Mouse (Mus musculus) A20 (cell line): ENCODE data around the gene Yod1.

Source experiments
- DNase-seq: peaks from one replicate; pipeline ENCODE4 v3.0.0-alpha.2; 2011; ENCODE audit warnings: low read depth, low spot score

Yod1 gene

GRCm38 (mm10) chr1:130717291-130717871, at the start of gene Yod1:
Gene Yod1 (plus strand): TSS chr1:130717327.
- DNase-seq = peak; percentile 95

GRCm38 (mm10) chr1:130678551-130678950, 38.6 kb upstream of the Yod1 start:
- DNase-seq = no peak

- no peak for DNase-seq
Observed at GRCm38 (mm10) chr1:130681075-130681474, 36.1 kb upstream of the Yod1 start.

- DNase-seq = no peak
Observed at GRCm38 (mm10) chr1:130681656-130682413, 35.3 kb upstream of the Yod1 start.

GRCm38 (mm10) chr1:130683905-130684304, 33.2 kb upstream of the Yod1 start:
- DNase-seq = no peak

GRCm38 (mm10) chr1:130698601-130699000, 18.5 kb upstream of the Yod1 start:
- DNase-seq = no peak

- DNase-seq = no peak
Observed at GRCm38 (mm10) chr1:130699937-130700633, 17.0 kb upstream of the Yod1 start.

- DNase-seq = no peak
Observed at GRCm38 (mm10) chr1:130701976-130702375, 15.2 kb upstream of the Yod1 start.

GRCm38 (mm10) chr1:130703613-130704012, 13.5 kb upstream of the Yod1 start:
- no peak for DNase-seq

- DNase-seq = no peak
Observed at GRCm38 (mm10) chr1:130710283-130711080, 6.6 kb upstream of the Yod1 start.

GRCm38 (mm10) chr1:130714046-130714445, 3.1 kb upstream of the Yod1 start:
- peak; percentile 15 for DNase-seq

GRCm38 (mm10) chr1:130715561-130716217, 1.4 kb upstream of the Yod1 start, which contains the start of gene Gm29427:
Gene Gm29427 (minus strand): TSS chr1:130715799.
- DNase-seq = peak; percentile 97

- no peak for DNase-seq
Observed at GRCm38 (mm10) chr1:130716218-130716512, 962 bp upstream of the Yod1 start.

- peak; percentile 68 for DNase-seq
Observed at GRCm38 (mm10) chr1:130716513-130717290, 425 bp upstream of the Yod1 start.

- no peak for DNase-seq
Observed at GRCm38 (mm10) chr1:130724206-130724605, 7.1 kb downstream of the Yod1 start.

GRCm38 (mm10) chr1:130726396-130726795, 9.3 kb downstream of the Yod1 start:
- no peak for DNase-seq

- no peak for DNase-seq
Observed at GRCm38 (mm10) chr1:130728070-130728469, 10.9 kb downstream of the Yod1 start.

GRCm38 (mm10) chr1:130728708-130729107, 11.6 kb downstream of the Yod1 start:
- DNase-seq = no peak

GRCm38 (mm10) chr1:130729153-130729552, 12.0 kb downstream of the Yod1 start, which contains the start of gene Pfkfb2:
Gene Pfkfb2 (minus strand): TSS chr1:130729253.
- DNase-seq = no peak

- DNase-seq = no peak
Observed at GRCm38 (mm10) chr1:130731741-130732337, 14.7 kb downstream of the Yod1 start, which contains the start of gene AA986860. Gene AA986860 (plus strand): TSS chr1:130731976.
